Comparison of ENCODE assay signal across 9 mouse cellular contexts in genomic region chr7:16761005-16761481, GRCm38 (mm10). TPM values are rescaled to one million over a fixed set of nuclear protein-coding genes. Genes with fewer than 3 reads are reported as not detected.
DNase-seq lines count a peak whose midpoint lies in the region; ATAC-seq and TF ChIP-seq lines count a peak whose summit lies in the region.
"Had no signal": no experiment of that assay in that cellular context is flagged by ENCODE, and none has a peak within 500 bp of the region (broad histone marks: within the 10 kb centered on the region; RNA-seq: fewer than 3 reads in every experiment).

No protein-coding gene starts in this region.

- no peaks in the 10 kb centered on the region for H3K27me3 ChIP-seq in neural tube, embryonic 12.5 days (replicated peaks)
- H3K27me3 ChIP-seq in neural tube, embryonic 15.5 days (replicated peaks), result no peaks in the 10 kb centered on the region
- no peaks in the 10 kb centered on the region for H3K27me3 ChIP-seq in heart, embryonic 16.5 days (ENCODE audit: control insufficient read depth, insufficient read depth, low read length)
- no peaks in the 10 kb centered on the region for H3K27me3 ChIP-seq in limb, embryonic 13.5 days

- TF ChIP-seq CTCF in left cerebral cortex, adult 2 months (IDR thresholded peaks at IDR 0.05), result no peak

- H3K9me3 ChIP-seq in neural tube, embryonic 12.5 days, result no peaks in the 10 kb centered on the region
- H3K9me3 ChIP-seq in neural tube, embryonic 15.5 days (replicated peaks), result no peaks in the 10 kb centered on the region
- H3K9me3 ChIP-seq in heart, embryonic 16.5 days (replicated peaks; ENCODE audit: control insufficient read depth, low read length), result no peaks in the 10 kb centered on the region
- H3K9me3 ChIP-seq in limb, embryonic 13.5 days, result no peaks in the 10 kb centered on the region

- H3K27ac ChIP-seq in neural tube, embryonic 12.5 days, result no peak overlapping the region
- no peak overlapping the region for H3K27ac ChIP-seq in neural tube, embryonic 15.5 days (replicated peaks)
- H3K27ac ChIP-seq in heart, embryonic 16.5 days (ENCODE audit: low read length), result peak overlapping the region; percentile 71
- H3K27ac ChIP-seq in limb, embryonic 13.5 days, result peak overlapping the region; percentile 79
- no peak overlapping the region for H3K27ac ChIP-seq in left cerebral cortex, adult 2 months

- 0 out of 2 replicates have a peak overlapping the region, but pooled peaks have one; percentile 5 for H3K4me2 ChIP-seq in neural tube, embryonic 12.5 days (replicated peaks)
- no peak overlapping the region for H3K4me2 ChIP-seq in neural tube, embryonic 15.5 days
- H3K4me2 ChIP-seq in heart, embryonic 16.5 days (ENCODE audit: low read depth, low read length), result peak overlapping the region; percentile 27; the same call in 1 of the 2 replicates
- peak overlapping the region; percentile 35 for H3K4me2 ChIP-seq in limb, embryonic 13.5 days (replicated peaks)

- ATAC-seq in neural tube, embryonic 12.5 days (ENCODE audit: low FRiP score, low read depth), result no peak
- no peak for ATAC-seq in neural tube, embryonic 15.5 days (ENCODE audit: low FRiP score)
- peak; percentile 66; the same call in 1 of the 2 replicates for ATAC-seq in heart, embryonic 16.5 days (replicated peaks; ENCODE audit: extremely low read depth, insufficient read depth, low FRiP score)
- peak; percentile 41; the same call in 1 of the 2 replicates for ATAC-seq in limb, embryonic 13.5 days (ENCODE audit: low FRiP score, low read depth)

- H3K4me1 ChIP-seq in neural tube, embryonic 12.5 days, result no peaks in the 10 kb centered on the region
- H3K4me1 ChIP-seq in neural tube, embryonic 15.5 days, result no peaks in the 10 kb centered on the region
- H3K4me1 ChIP-seq in heart, embryonic 16.5 days (ENCODE audit: control insufficient read depth, insufficient read depth, low read length), result peaks cover 10% of the 10 kb centered on the region
- peaks cover 16% of the 10 kb centered on the region for H3K4me1 ChIP-seq in limb, embryonic 13.5 days

- peak; percentile 81 for DNase-seq in testis, postnatal 14 days (ENCODE audit: low spot score)
- DNase-seq in left cerebral cortex, adult 2 months (ENCODE audit: extremely low spot score in 1 of 2, low spot score in 2 of 2), result no peak
- no peak for DNase-seq in spleen, postnatal 14 days (ENCODE audit: low spot score in 2 of 2)
- no peak for DNase-seq in spleen, adult 12 weeks (ENCODE audit: low spot score)

- H3K4me3 ChIP-seq in neural tube, embryonic 12.5 days, result no peak overlapping the region
- H3K4me3 ChIP-seq in neural tube, embryonic 15.5 days (replicated peaks), result no peak overlapping the region
- H3K4me3 ChIP-seq in heart, embryonic 16.5 days (ENCODE audit: low read length), result no peak overlapping the region
- no peak overlapping the region for H3K4me3 ChIP-seq in limb, embryonic 13.5 days
- no peak overlapping the region for H3K4me3 ChIP-seq in left cerebral cortex, adult 2 months

- H3K36me3 ChIP-seq in neural tube, embryonic 12.5 days, result no peaks in the 10 kb centered on the region
- no peaks in the 10 kb centered on the region for H3K36me3 ChIP-seq in neural tube, embryonic 15.5 days
- no peaks in the 10 kb centered on the region for H3K36me3 ChIP-seq in heart, embryonic 16.5 days (ENCODE audit: control insufficient read depth, insufficient read depth)
- no peaks in the 10 kb centered on the region for H3K36me3 ChIP-seq in limb, embryonic 13.5 days

- no peak overlapping the region for H3K9ac ChIP-seq in neural tube, embryonic 12.5 days
- no peak overlapping the region for H3K9ac ChIP-seq in neural tube, embryonic 15.5 days (replicated peaks)
- no peak overlapping the region for H3K9ac ChIP-seq in heart, embryonic 16.5 days (ENCODE audit: low read length)
- H3K9ac ChIP-seq in limb, embryonic 13.5 days, result 0 out of 2 replicates have a peak overlapping the region, but pooled peaks have one; percentile 5

- intact Hi-C loops in left cerebral cortex, adult 2 months (cut with DNase I), result no loop called here

- WGBS in neural tube, embryonic 12.5 days, result 62% methylated on average over 10 of the region's 10 CpGs
- 62% methylated on average over 10 of the region's 10 CpGs for WGBS in neural tube, embryonic 15.5 days
- WGBS in heart, embryonic 16.5 days, result 35% methylated on average over 10 of the region's 10 CpGs
- 27% methylated on average over 10 of the region's 10 CpGs for WGBS in limb, embryonic 13.5 days

RNA-seq across cellular contexts. Expression of gene Slc1a5, which starts 20.1 kb away (rescaled TPM):
- polyA plus RNA-seq in neural tube, embryonic 12.5 days (2016; fragmentation: Nextera tagmentation; extraction: Ambion mirVana), result 17.8 and 18.9 TPM in 2 replicates
- 8.7 and 20.5 TPM in 2 replicates for polyA plus RNA-seq in neural tube, embryonic 15.5 days (2015; fragmentation: Nextera tagmentation; extraction: Ambion mirVana)
- 45.4 and 47.6 TPM in 2 replicates for polyA plus RNA-seq in heart, embryonic 16.5 days (2015; fragmentation: Nextera tagmentation; extraction: Ambion mirVana)
- 33.1 and 35.5 TPM in 2 replicates for polyA plus RNA-seq in limb, embryonic 13.5 days (2015; fragmentation: Nextera tagmentation; extraction: Ambion mirVana)
- 1 to 10 TPM; 3.2 to 6.2 TPM for total RNA-seq in left cerebral cortex, adult 2 months (2021)

RNA-seq across cellular contexts. Expression of gene Ap2s1, which starts 22.8 kb away (rescaled TPM):
- 286 and 298 TPM in 2 replicates for polyA plus RNA-seq in neural tube, embryonic 12.5 days (2016; fragmentation: Nextera tagmentation; extraction: Ambion mirVana)
- 412 and 431 TPM in 2 replicates for polyA plus RNA-seq in neural tube, embryonic 15.5 days (2015; fragmentation: Nextera tagmentation; extraction: Ambion mirVana)
- 218 and 242 TPM in 2 replicates for polyA plus RNA-seq in heart, embryonic 16.5 days (2015; fragmentation: Nextera tagmentation; extraction: Ambion mirVana)
- 243 and 265 TPM in 2 replicates for polyA plus RNA-seq in limb, embryonic 13.5 days (2015; fragmentation: Nextera tagmentation; extraction: Ambion mirVana)
- 100 to 1,000 TPM; 248 to 254 TPM for total RNA-seq in left cerebral cortex, adult 2 months (2021)

RNA-seq across cellular contexts. Expression of gene Ceacam9, which starts 39.3 kb away (rescaled TPM):
- not detected in 2 replicates for polyA plus RNA-seq in neural tube, embryonic 12.5 days (2016; fragmentation: Nextera tagmentation; extraction: Ambion mirVana)
- polyA plus RNA-seq in neural tube, embryonic 15.5 days (2015; fragmentation: Nextera tagmentation; extraction: Ambion mirVana), result 0.17 and 0.50 TPM in 2 replicates
- polyA plus RNA-seq in heart, embryonic 16.5 days (2015; fragmentation: Nextera tagmentation; extraction: Ambion mirVana), result 0.33 TPM in 1 of 2 replicates, not detected in the other
- not detected in 2 replicates for polyA plus RNA-seq in limb, embryonic 13.5 days (2015; fragmentation: Nextera tagmentation; extraction: Ambion mirVana)
- total RNA-seq in left cerebral cortex, adult 2 months (2021), result under 1 TPM; 0.32 to 0.33 TPM
- polyA plus RNA-seq: liver, embryonic 16.5 days had no signal

RNA-seq across cellular contexts. Expression of gene Strn4, which starts 54.6 kb away (rescaled TPM):
- polyA plus RNA-seq in neural tube, embryonic 12.5 days (2016; fragmentation: Nextera tagmentation; extraction: Ambion mirVana), result 170 and 172 TPM in 2 replicates
- 139 and 156 TPM in 2 replicates for polyA plus RNA-seq in neural tube, embryonic 15.5 days (2015; fragmentation: Nextera tagmentation; extraction: Ambion mirVana)
- polyA plus RNA-seq in heart, embryonic 16.5 days (2015; fragmentation: Nextera tagmentation; extraction: Ambion mirVana), result 88.8 and 92.5 TPM in 2 replicates
- 117 and 124 TPM in 2 replicates for polyA plus RNA-seq in limb, embryonic 13.5 days (2015; fragmentation: Nextera tagmentation; extraction: Ambion mirVana)
- total RNA-seq in left cerebral cortex, adult 2 months (2021), result 100 to 1,000 TPM; 287 to 321 TPM

RNA-seq across cellular contexts. Expression of gene Fkrp, which starts 55.5 kb away (rescaled TPM):
- polyA plus RNA-seq in neural tube, embryonic 12.5 days (2016; fragmentation: Nextera tagmentation; extraction: Ambion mirVana), result 35.7 and 36.2 TPM in 2 replicates
- 48.4 and 50.4 TPM in 2 replicates for polyA plus RNA-seq in neural tube, embryonic 15.5 days (2015; fragmentation: Nextera tagmentation; extraction: Ambion mirVana)
- 33.0 and 33.9 TPM in 2 replicates for polyA plus RNA-seq in heart, embryonic 16.5 days (2015; fragmentation: Nextera tagmentation; extraction: Ambion mirVana)
- 32.4 and 33.3 TPM in 2 replicates for polyA plus RNA-seq in limb, embryonic 13.5 days (2015; fragmentation: Nextera tagmentation; extraction: Ambion mirVana)
- 10 to 100 TPM; 51.0 to 52.2 TPM for total RNA-seq in left cerebral cortex, adult 2 months (2021)

Comparison
In these comparisons a context has a peak if more than half of its experiments do, and no peak if none do; other contexts are left out.
1. ATAC-seq: peak in heart, embryonic 16.5 days (single experiment) and limb, embryonic 13.5 days (single experiment); none in neural tube, embryonic 12.5 days (single experiment) and neural tube, embryonic 15.5 days (single experiment).
2. H3K27ac ChIP-seq: peak in heart, embryonic 16.5 days (single experiment) and limb, embryonic 13.5 days (single experiment); none in neural tube, embryonic 12.5 days (single experiment), neural tube, embryonic 15.5 days (single experiment) and left cerebral cortex, adult 2 months (single experiment).